Mouse (Mus musculus) lung, embryonic 14.5 days (tissue): ENCODE data around the gene Tas2r137. TPM values are rescaled to one million over a fixed set of nuclear protein-coding genes. Genes with fewer than 3 reads are reported as not detected.

ENCODE experiments used
- ATAC-seq: fragments of 200-750 bp; cut with Nextera tagmentation; 2 replicates; pipeline ENCODE4 v1.8.0; 2017; ENCODE audit warnings: mild to moderate bottlenecking, moderate TSS enrichment, moderate library complexity; ENCODE audit not compliant: insufficient read depth
- DNase-seq: peaks from one replicate; pipeline ENCODE4 v3.0.0-alpha.2; 2015
- H3K27ac ChIP-seq: fragments of 300-500 bp; sonication (generic); 2 replicates; pipeline ENCODE4 v1.5.1; 2014; ENCODE audit warnings: low read depth, mild to moderate bottlenecking, moderate library complexity
- H3K27me3 ChIP-seq: fragments of 300-500 bp; sonication (generic); 2 replicates; pipeline ENCODE4 v1.6.1; 2014; ENCODE audit warnings: low read length, control low read depth; ENCODE audit not compliant: insufficient read depth
- H3K36me3 ChIP-seq: fragments of 300-500 bp; sonication (generic); 2 replicates; pipeline ENCODE4 v1.6.1; 2014; ENCODE audit warnings: control low read depth; ENCODE audit not compliant: insufficient read depth
- H3K4me1 ChIP-seq: fragments of 300-500 bp; sonication (generic); 2 replicates; pipeline ENCODE4 v1.6.1; 2014; ENCODE audit warnings: antibody characterized with exemption, control low read depth; ENCODE audit not compliant: insufficient read depth
- H3K4me2 ChIP-seq: fragments of 300-500 bp; sonication (generic); 2 replicates; pipeline ENCODE4 v1.6.1; 2014; ENCODE audit warnings: mild to moderate bottlenecking
- H3K4me3 ChIP-seq: fragments of 300-500 bp; sonication (generic); 2 replicates; pipeline ENCODE4 v1.5.1; 2014; ENCODE audit warnings: low read depth, low read length
- H3K9ac ChIP-seq: fragments of 300-500 bp; sonication (generic); 2 replicates; pipeline ENCODE4 v1.6.1; 2014
- H3K9me3 ChIP-seq: fragments of 300-500 bp; sonication (generic); 2 replicates; pipeline ENCODE4 v1.6.1; 2016; ENCODE audit warnings: low read depth, low read length, control low read depth
- CTCF ChIP-seq: IDR thresholded peaks from 2 replicates; pipeline ENCODE4 v1.5.1; 2016; ENCODE audit warnings: antibody characterized with exemption, low read depth
- WGBS: fragments of 180-500 bp; shearing (Covaris S2); extraction: QIAGEN DNeasy Blood & Tissue Kit; methylation state at CpG from one replicate; pipeline ENCODE4 v1.1.7; 2014; 5-methylcytosine and 5-hydroxymethylcytosine counted together
- polyA plus RNA-seq: library from polyadenylated mRNA; unstranded; fragments of >200 nt; fragmentation: Nextera tagmentation; extraction: Ambion mirVana; gene quantifications from 2 replicates; pipeline ENCODE4 v1.2.1, GENCODE M21; 2014

Gene Tas2r137
- polyA plus RNA-seq: not detected in 2 replicates

- ATAC-seq (no peak), DNase-seq (no peak)
- no peak within 1 kb of the TSS for H3K4me2 ChIP-seq
- no peak within 1 kb of the TSS for H3K4me3 ChIP-seq
- H3K9me3 ChIP-seq: no peaks in the 10 kb centered on the region
- no peaks in the 10 kb centered on the region for H3K36me3 ChIP-seq
- H3K27ac ChIP-seq: no peak within 1 kb of the TSS
- no peaks in the 10 kb centered on the region for H3K27me3 ChIP-seq
- H3K4me1 ChIP-seq: no peaks in the 10 kb centered on the region
- TF ChIP-seq CTCF: no peak
- H3K9ac ChIP-seq: no peak within 1 kb of the TSS
Observed at GRCm38 (mm10) chr6:40490933-40491332, at the start of gene Tas2r137. TSS of gene Tas2r137 (plus strand) at chr6:40491233.

DNA sequence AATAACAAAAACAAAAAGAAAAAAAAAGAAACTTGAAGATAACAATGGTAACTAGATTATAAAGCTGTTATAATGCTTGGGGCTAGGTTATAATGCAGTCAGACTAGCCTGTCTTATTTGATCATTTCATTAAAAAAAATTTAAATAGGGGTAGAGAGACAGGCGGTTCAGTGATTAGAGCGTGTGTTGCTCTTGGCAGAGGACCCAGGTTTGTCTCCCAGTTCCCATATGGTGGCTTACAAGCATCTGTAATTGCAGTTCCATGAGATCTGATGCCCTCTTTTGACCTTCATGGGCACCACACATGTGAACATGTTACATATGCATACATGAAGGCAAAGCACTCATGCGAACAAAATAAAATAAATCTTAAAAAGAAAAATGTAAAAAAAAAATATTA lies 49.8 kb upstream of the Tas2r137 start:
- Histone ChIP-seq H3K4me3 (no peak overlapping the region), H3K27ac (no peak overlapping the region), H3K27me3 (no peaks in the 10 kb centered on the region), H3K9ac (no peak overlapping the region), H3K4me2 (no peak overlapping the region), H3K9me3 (no peaks in the 10 kb centered on the region), H3K4me1 (no peaks in the 10 kb centered on the region), H3K36me3 (no peaks in the 10 kb centered on the region)
- ATAC-seq: no peak
- no peak for DNase-seq
- 79% methylated on average over 3 of the region's 3 CpGs for WGBS
- TF ChIP-seq CTCF: no peak

GRCm38 (mm10) chr6:40441755-40442154 lies 49.3 kb upstream of the Tas2r137 start:
- 20% methylated on average over 3 of the region's 3 CpGs for WGBS
- no peak overlapping the region for H3K27ac ChIP-seq
- TF ChIP-seq CTCF: peak; percentile 16; the same call in 1 of the 2 replicates
- H3K9ac ChIP-seq: no peak overlapping the region
- no peaks in the 10 kb centered on the region for H3K36me3 ChIP-seq
- H3K4me3 ChIP-seq: no peak overlapping the region
- no peak for ATAC-seq
- no peaks in the 10 kb centered on the region for H3K9me3 ChIP-seq
- DNase-seq: no peak
- H3K4me1 ChIP-seq: no peaks in the 10 kb centered on the region
- no peak overlapping the region for H3K4me2 ChIP-seq
- no peaks in the 10 kb centered on the region for H3K27me3 ChIP-seq

DNA sequence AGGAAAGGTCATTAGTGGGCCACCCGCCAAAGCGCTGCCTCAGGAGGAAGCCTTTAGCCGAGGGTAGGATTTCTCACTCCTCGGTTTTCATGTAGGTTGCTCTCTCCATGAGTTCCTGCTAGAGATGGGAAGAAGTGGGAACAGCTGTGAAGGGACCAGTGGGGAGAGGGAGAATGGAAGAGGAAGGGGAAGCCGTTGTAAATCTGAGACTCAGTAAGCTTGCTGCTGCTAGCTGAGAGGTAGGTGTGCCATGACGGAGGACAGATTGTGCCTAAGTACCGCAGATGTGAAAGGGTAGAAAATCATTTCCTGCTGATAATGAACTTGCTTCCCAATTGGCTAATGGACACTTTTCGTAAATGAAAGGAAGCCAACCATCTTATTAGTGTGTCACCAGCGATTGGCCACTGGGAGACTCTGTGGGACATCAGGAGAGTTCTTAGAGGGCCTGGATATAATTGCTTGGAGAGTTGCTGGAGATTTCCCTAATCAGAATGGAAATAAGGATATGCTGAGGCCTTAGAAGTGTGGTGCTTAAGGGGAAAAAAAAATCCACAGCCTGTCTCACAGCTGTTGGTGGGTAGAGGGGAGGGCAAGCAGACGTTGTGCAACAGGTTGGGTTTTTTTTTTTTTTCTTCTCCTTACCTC lies 47.6 kb upstream of the Tas2r137 start:
- WGBS: 17% methylated on average over 10 of the region's 10 CpGs
- no peak for TF ChIP-seq CTCF
- Histone ChIP-seq H3K9ac (no peak overlapping the region), H3K4me1 (no peaks in the 10 kb centered on the region), H3K9me3 (no peaks in the 10 kb centered on the region), H3K27ac (no peak overlapping the region), H3K4me2 (no peak overlapping the region), H3K4me3 (no peak overlapping the region), H3K36me3 (no peaks in the 10 kb centered on the region), H3K27me3 (no peaks in the 10 kb centered on the region)
- DNase-seq (peak; percentile 47), ATAC-seq (peak; percentile 70; the same call in 1 of the 2 replicates)

GRCm38 (mm10) chr6:40448626-40449025 lies 42.4 kb upstream of the Tas2r137 start:
- Histone ChIP-seq H3K9ac (no peak overlapping the region), H3K36me3 (no peaks in the 10 kb centered on the region), H3K4me2 (no peak overlapping the region), H3K4me1 (no peaks in the 10 kb centered on the region), H3K27me3 (no peaks in the 10 kb centered on the region), H3K9me3 (no peaks in the 10 kb centered on the region), H3K27ac (no peak overlapping the region), H3K4me3 (no peak overlapping the region)
- no peak for DNase-seq
- no peak for ATAC-seq
- TF ChIP-seq CTCF: no peak

DNA sequence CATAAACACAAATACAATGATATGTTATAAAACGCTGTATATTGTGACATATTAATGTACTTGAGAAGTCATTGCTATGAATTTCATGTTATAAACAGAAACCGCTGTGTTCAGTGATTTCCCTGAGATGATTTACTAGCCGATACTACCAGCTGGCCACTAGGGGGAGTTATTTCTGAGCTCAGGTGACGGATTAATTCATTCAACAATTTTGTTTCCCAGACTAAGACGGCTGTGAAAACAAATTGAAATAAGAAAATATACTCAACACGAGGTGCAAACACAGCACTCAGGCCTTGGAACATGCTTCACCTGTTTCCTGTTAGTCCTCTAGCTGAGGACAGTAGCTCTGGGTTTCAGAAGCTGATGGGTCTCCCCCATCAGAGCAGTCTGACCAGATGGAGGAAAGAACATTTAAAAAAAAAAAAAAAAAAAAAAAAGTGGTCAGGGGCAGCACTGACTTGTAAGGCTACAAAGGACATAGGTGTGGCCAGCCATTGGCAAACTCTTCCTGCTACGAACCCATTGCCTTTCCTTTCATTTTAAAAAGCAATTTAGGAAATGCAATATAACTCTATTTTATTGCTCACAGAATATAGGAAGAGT lies 36.5 kb upstream of the Tas2r137 start:
- Histone ChIP-seq H3K9ac (no peak overlapping the region), H3K27me3 (no peaks in the 10 kb centered on the region), H3K27ac (no peak overlapping the region), H3K4me1 (no peaks in the 10 kb centered on the region), H3K4me3 (no peak overlapping the region), H3K36me3 (no peaks in the 10 kb centered on the region), H3K4me2 (no peak overlapping the region), H3K9me3 (no peaks in the 10 kb centered on the region)
- peak; percentile 39 for DNase-seq
- TF ChIP-seq CTCF: peak; percentile 58
- WGBS: 21% methylated on average over 7 of the region's 7 CpGs
- no peak for ATAC-seq

GRCm38 (mm10) chr6:40465710-40466109 lies 25.3 kb upstream of the Tas2r137 start:
- ATAC-seq (no peak), DNase-seq (no peak)
- no peak overlapping the region for H3K4me2 ChIP-seq
- no peaks in the 10 kb centered on the region for H3K27me3 ChIP-seq
- no peak overlapping the region for H3K9ac ChIP-seq
- WGBS: 45% methylated on average over 6 of the region's 6 CpGs
- no peak overlapping the region for H3K27ac ChIP-seq
- H3K4me3 ChIP-seq: no peak overlapping the region
- TF ChIP-seq CTCF: peak; percentile 44; the same call in 1 of the 2 replicates
- H3K9me3 ChIP-seq: no peaks in the 10 kb centered on the region
- H3K36me3 ChIP-seq: no peaks in the 10 kb centered on the region
- no peaks in the 10 kb centered on the region for H3K4me1 ChIP-seq
